Mouse (Mus musculus) liver, postnatal 0 days (tissue): ENCODE data around the gene Lclat1. TPM values are rescaled to one million over a fixed set of nuclear protein-coding genes. Genes with fewer than 3 reads are reported as not detected.

Experiments
- ATAC-seq: fragments of 200-750 bp; cut with Nextera tagmentation; 2 replicates; pipeline ENCODE4 v1.8.0; 2017; ENCODE audit warnings: mild to moderate bottlenecking, moderate library complexity
- DNase-seq: peaks from one replicate; pipeline ENCODE4 v3.0.0-alpha.2; 2016
- H3K27ac ChIP-seq: fragments of 300-500 bp; sonication (generic); 2 replicates; pipeline ENCODE4 v1.5.1; 2014; ENCODE audit warnings: antibody characterized with exemption, moderate library complexity, mild to moderate bottlenecking, low read depth
- H3K27me3 ChIP-seq: fragments of 300-500 bp; sonication (generic); 2 replicates; pipeline ENCODE4 v1.6.1; 2014; ENCODE audit warnings: low read length, control low read depth, mixed read lengths; ENCODE audit not compliant: insufficient read depth
- H3K36me3 ChIP-seq: fragments of 300-500 bp; sonication (generic); replicated peaks from 2 replicates; pipeline ENCODE4 v1.6.1; 2014; ENCODE audit warnings: mild to moderate bottlenecking, control low read depth, low read length, moderate library complexity, mixed read lengths; ENCODE audit not compliant: insufficient read depth
- H3K4me1 ChIP-seq: fragments of 300-500 bp; sonication (generic); 2 replicates; pipeline ENCODE4 v1.6.1; 2014; ENCODE audit warnings: antibody characterized with exemption, mild to moderate bottlenecking, control low read depth; ENCODE audit not compliant: insufficient read depth
- H3K4me2 ChIP-seq: fragments of 300-500 bp; sonication (generic); 2 replicates; pipeline ENCODE4 v1.6.1; 2014; ENCODE audit warnings: low read depth, mild to moderate bottlenecking, low read length, moderate library complexity, mixed read lengths
- H3K4me3 ChIP-seq: fragments of 300-500 bp; sonication (generic); 2 replicates; pipeline ENCODE4 v1.5.1; 2014; ENCODE audit warnings: low read depth, low read length
- H3K9ac ChIP-seq: fragments of 300-500 bp; sonication (generic); replicated peaks from 2 replicates; pipeline ENCODE4 v1.6.1; 2014; ENCODE audit warnings: mild to moderate bottlenecking, moderate library complexity
- H3K9me3 ChIP-seq: fragments of 300-500 bp; sonication (generic); 2 replicates; pipeline ENCODE4 v1.6.1; 2016; ENCODE audit warnings: mild to moderate bottlenecking, control low read depth, low read length, mixed read lengths
- CTCF ChIP-seq: sonication (generic); IDR thresholded peaks from 2 replicates; pipeline ENCODE4 v1.5.1; 2016; ENCODE audit warnings: antibody characterized with exemption, low read depth
- EP300 ChIP-seq: IDR thresholded peaks from 2 replicates; pipeline ENCODE4 v1.6.1; 2016; ENCODE audit warnings: antibody characterized with exemption, low read depth, mild to moderate bottlenecking
- WGBS: fragments of 180-500 bp; shearing (Covaris S2); extraction: QIAGEN DNeasy Blood & Tissue Kit; methylation state at CpG from one replicate; pipeline ENCODE4 v1.1.7; 2014; ENCODE audit not compliant: insufficient replicate concordance; 5-methylcytosine and 5-hydroxymethylcytosine counted together
- polyA plus RNA-seq: library from polyadenylated mRNA; unstranded; fragments of >200 nt; fragmentation: Nextera tagmentation; extraction: Ambion mirVana; gene quantifications from 2 replicates; pipeline ENCODE4 v1.2.1, GENCODE M21; 2015

Gene Lclat1
- polyA plus RNA-seq, 1 experiment from 2014 or later, result 2.5 TPM

DNA sequence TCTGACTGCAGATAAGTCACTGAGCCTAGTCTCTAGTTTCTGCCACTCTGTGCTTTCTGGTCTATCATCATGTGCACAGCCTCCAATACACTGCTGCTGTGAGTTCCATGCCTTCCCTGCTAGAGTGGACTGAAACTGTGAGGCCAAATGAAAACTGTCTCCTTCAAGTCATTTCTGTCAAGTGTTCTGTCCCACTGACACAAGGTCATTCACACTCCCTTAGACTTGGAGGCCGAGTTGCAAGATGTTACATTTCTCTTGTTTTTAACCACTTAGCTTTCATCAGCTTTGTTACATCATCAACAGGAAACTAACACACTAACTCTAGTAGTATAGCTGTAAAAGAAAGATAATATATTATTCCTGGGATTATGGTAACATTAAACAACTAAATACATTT is 9.1 kb upstream of the Lclat1 start:
- no peak overlapping the region for H3K4me2 ChIP-seq
- no peak overlapping the region for H3K27ac ChIP-seq
- no peak for TF ChIP-seq CTCF
- no peak for TF ChIP-seq EP300
- no peak overlapping the region for H3K9ac ChIP-seq
- H3K4me3 ChIP-seq, result no peak overlapping the region
- no peaks in the 10 kb centered on the region for H3K36me3 ChIP-seq
- no peaks in the 10 kb centered on the region for H3K9me3 ChIP-seq
- H3K27me3 ChIP-seq, result no peaks in the 10 kb centered on the region
- DNase-seq (no peak), ATAC-seq (no peak)
- no peaks in the 10 kb centered on the region for H3K4me1 ChIP-seq
- WGBS, result 49% methylated on average over 1 of the region's 1 CpGs

DNA sequence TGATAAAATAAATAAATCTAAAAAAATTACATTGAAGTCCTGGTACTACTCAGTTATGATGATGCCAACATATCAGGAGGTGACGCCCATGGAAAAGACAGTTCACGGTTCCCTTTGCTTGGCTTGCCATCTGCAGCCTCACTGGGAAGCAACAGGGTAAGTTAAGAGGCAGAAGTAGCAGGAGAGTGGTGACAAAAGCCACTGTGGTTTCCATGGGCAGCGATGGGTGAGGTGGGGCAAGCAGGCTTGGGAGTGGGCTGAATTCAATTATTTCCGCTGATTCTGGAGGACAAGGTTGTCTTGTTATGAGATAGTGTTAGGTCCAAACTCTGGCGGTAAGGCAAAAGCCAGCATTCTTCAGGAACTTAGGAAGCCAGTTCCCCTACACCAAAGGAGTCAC is 7.4 kb upstream of the Lclat1 start:
- no peak overlapping the region for H3K9ac ChIP-seq
- H3K9me3 ChIP-seq, result no peaks in the 10 kb centered on the region
- WGBS, result 83% methylated on average over 5 of the region's 5 CpGs
- H3K36me3 ChIP-seq, result no peaks in the 10 kb centered on the region
- ATAC-seq (no peak), DNase-seq (no peak)
- TF ChIP-seq CTCF (no peak), EP300 (no peak)
- H3K4me3 ChIP-seq, result no peak overlapping the region
- no peaks in the 10 kb centered on the region for H3K27me3 ChIP-seq
- no peak overlapping the region for H3K4me2 ChIP-seq
- no peak overlapping the region for H3K27ac ChIP-seq
- no peaks in the 10 kb centered on the region for H3K4me1 ChIP-seq

DNA sequence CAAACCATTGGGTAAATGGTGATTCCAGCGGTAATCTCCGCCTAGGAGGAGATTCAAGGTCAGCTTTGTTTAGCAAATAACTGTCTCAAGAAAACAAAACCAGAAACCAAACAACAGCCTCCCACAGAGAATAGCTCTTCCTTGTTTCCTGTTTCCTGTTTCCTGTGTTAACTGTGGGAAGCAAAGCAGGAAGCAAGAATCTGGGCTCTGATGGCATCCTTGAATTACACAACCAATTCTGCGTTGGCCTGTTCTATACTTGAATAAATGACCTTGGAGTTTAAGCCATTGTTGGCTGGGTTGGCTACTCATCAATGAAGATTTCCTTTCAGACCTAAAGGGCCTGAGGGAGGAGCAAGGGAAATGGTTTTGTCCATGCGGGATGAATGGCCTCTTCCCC is 5.2 kb upstream of the Lclat1 start:
- Histone ChIP-seq H3K4me2 (no peak overlapping the region), H3K4me3 (no peak overlapping the region), H3K27me3 (no peaks in the 10 kb centered on the region), H3K9me3 (no peaks in the 10 kb centered on the region), H3K27ac (no peak overlapping the region), H3K36me3 (no peaks in the 10 kb centered on the region), H3K9ac (no peak overlapping the region), H3K4me1 (no peaks in the 10 kb centered on the region)
- DNase-seq (no peak), ATAC-seq (no peak)
- TF ChIP-seq EP300, result no peak
- 53% methylated on average over 4 of the region's 4 CpGs for WGBS

DNA sequence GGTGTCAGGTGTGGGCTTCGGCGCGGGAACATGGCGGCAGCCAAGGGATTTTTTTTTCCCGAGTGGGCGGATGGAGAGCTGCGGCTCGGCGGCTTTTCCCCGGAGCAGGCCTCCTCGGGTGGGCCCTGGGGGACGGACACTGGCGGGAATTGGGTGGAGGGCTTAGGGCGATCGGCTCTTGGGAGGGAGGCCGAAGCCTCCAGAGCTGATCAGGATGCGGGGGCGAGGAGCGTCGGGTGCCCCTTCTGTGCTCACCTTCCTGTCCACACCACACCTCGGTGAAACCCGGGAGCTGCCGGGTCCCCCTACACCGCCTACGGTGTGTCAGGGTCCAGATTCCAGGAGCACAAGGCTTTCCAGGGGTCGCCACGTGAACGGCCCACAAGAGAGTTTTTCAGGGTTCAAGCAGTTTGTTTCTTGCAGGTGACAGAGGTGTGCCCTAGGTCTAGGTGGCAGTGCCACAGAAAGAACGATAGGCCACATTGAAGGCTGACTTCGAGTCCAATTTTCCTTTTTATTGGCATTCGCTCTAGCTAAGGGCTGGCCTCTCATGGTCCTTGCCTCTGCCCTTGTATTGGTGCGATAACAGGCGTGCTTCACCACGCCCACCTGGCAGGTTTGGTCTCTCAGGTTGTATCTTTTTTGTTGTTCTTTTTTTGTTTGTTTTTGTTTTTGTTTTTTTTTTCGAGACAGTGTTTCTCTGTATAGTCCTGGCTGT is 544 bp downstream of the Lclat1 start:
- Histone ChIP-seq H3K4me3 (peak overlapping the region; percentile 70), H3K9me3 (no peaks in the 10 kb centered on the region), H3K4me2 (peak overlapping the region; percentile 81), H3K9ac (peak overlapping the region; percentile 65), H3K36me3 (no peaks in the 10 kb centered on the region), H3K27me3 (no peaks in the 10 kb centered on the region), H3K27ac (peak overlapping the region; percentile 76; the same call in 1 of the 2 replicates), H3K4me1 (peaks cover 10% of the 10 kb centered on the region)
- ATAC-seq (peak; percentile 22), DNase-seq (no peak)
- no peak for TF ChIP-seq EP300
- TF ChIP-seq CTCF, result no peak
- WGBS, result 5% methylated on average over 35 of the region's 35 CpGs

DNA sequence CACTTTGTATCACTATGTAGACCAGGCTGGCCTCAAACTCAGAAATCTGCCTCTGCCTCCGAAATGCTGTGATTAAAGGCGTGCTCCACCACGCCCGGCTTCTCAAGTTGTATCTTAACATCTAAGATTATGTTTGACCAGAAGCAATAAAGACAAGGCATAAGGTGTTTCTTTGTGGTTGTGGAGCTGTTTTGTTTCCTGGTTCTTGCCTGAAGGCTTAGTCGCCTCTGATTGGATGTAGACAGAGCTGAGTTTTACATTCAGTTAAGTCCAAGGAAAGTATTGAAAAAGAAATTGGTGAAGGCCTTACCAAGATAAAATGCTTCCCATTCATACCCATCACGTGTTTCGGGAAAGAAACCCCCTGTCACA is 1.1 kb downstream of the Lclat1 start:
- TF ChIP-seq CTCF (no peak), EP300 (no peak)
- Histone ChIP-seq H3K27me3 (no peaks in the 10 kb centered on the region), H3K9me3 (no peaks in the 10 kb centered on the region), H3K27ac (no peak overlapping the region), H3K9ac (no peak overlapping the region; the same call in 1 of the 2 replicates), H3K4me3 (peak overlapping the region; percentile 70; the same call in 1 of the 2 replicates), H3K36me3 (no peaks in the 10 kb centered on the region), H3K4me1 (peaks cover 10% of the 10 kb centered on the region), H3K4me2 (peak overlapping the region; percentile 81)
- no peak for DNase-seq
- no peak for ATAC-seq
- 77% methylated on average over 7 of the region's 7 CpGs for WGBS

DNA sequence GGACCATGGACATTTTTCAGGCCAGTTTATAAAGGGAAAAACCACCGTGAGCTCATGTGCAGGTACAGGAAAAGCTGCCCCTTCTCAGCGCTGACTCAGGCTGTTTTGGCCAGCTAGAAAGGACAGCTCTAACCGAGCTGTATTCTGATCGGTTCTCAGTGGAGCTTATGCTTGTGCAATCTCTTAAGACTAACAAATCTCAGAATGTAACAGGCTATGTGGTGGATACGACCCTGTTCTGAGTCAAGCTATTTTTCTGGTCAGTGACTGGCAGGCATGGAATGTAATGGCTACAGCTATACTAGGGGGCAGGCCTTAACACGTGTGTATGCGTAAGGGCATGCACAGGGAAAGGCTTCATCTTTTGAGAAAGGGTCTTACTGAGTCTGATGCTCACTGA is 4.3 kb downstream of the Lclat1 start:
- no peak for DNase-seq
- ATAC-seq, result no peak
- Histone ChIP-seq H3K4me1 (peaks cover 10% of the 10 kb centered on the region), H3K9me3 (no peaks in the 10 kb centered on the region), H3K9ac (no peak overlapping the region), H3K4me3 (no peak overlapping the region), H3K36me3 (no peaks in the 10 kb centered on the region), H3K4me2 (no peak overlapping the region), H3K27me3 (no peaks in the 10 kb centered on the region), H3K27ac (no peak overlapping the region)
- no peak for TF ChIP-seq CTCF
- 62% methylated on average over 7 of the region's 7 CpGs for WGBS

DNA sequence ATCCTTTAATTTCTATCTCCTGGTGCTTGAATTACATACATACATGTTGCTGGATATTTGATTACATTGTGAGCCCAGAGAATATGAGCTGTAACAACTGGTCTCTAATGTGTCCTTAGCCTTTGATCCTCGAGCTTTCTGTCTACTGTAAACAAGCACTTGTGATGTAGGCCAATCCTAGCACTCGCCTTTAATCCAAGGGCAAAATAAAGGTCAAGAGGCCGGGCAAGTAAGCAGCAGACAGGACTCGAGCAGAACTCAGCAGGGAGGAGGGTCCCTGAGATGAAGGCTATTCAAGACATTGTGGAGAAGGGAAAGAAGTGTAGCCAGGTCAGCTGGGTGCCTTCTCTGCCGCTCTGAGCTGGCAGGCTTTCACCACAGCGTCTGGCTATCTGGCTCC is 4.8 kb downstream of the Lclat1 start:
- Histone ChIP-seq H3K36me3 (no peaks in the 10 kb centered on the region), H3K4me2 (no peak overlapping the region), H3K9ac (no peak overlapping the region), H3K4me3 (no peak overlapping the region), H3K9me3 (no peaks in the 10 kb centered on the region), H3K27ac (no peak overlapping the region), H3K4me1 (peaks cover 10% of the 10 kb centered on the region), H3K27me3 (no peaks in the 10 kb centered on the region)
- 64% methylated on average over 6 of the region's 6 CpGs for WGBS
- DNase-seq (no peak), ATAC-seq (no peak)
- TF ChIP-seq CTCF (no peak), EP300 (no peak)
